Mouse (Mus musculus) gastrocnemius, adult 18-20 months (tissue): ENCODE measurements around the gene Usp2. TPM values are rescaled to one million over a fixed set of nuclear protein-coding genes. Genes with fewer than 3 reads are reported as not detected.

Source experiments
- DNase-seq: peaks from one replicate; pipeline ENCODE4 v3.0.0; 2021; ENCODE audit warnings: low spot score
- total RNA-seq, 2 experiments: library from RNA; stranded (reverse); gene quantifications; 2 replicates each; pipeline ENCODE4 v1.2.3; 2021

Gene Usp2
- total RNA-seq, 2 experiments from 2014 or later: 125 to 221 TPM

GRCm38 (mm10) chr9:44116182-44116581 is 49.4 kb downstream of the Usp2 start:
- no peak for DNase-seq

- DNase-seq: no peak
These were observed 52.2 kb downstream of the Usp2 start for GRCm38 (mm10) chr9:44119011-44119410.

GRCm38 (mm10) chr9:44119948-44120465 is 53.2 kb downstream of the Usp2 start:
- DNase-seq: no peak

GRCm38 (mm10) chr9:44124317-44124716 is 57.5 kb downstream of the Usp2 start:
- DNase-seq: no peak

- no peak for DNase-seq
These were observed 58.2 kb downstream of the Usp2 start for GRCm38 (mm10) chr9:44125026-44125425.

- peak; percentile 86 for DNase-seq
These were observed 59.0 kb downstream of the Usp2 start for GRCm38 (mm10) chr9:44125546-44126428.

- DNase-seq: no peak
These were observed 59.9 kb downstream of the Usp2 start for GRCm38 (mm10) chr9:44126746-44127145.

- DNase-seq: no peak
These were observed 60.6 kb downstream of the Usp2 start for GRCm38 (mm10) chr9:44127351-44127801.

GRCm38 (mm10) chr9:44129633-44130032 is 62.8 kb downstream of the Usp2 start:
- no peak for DNase-seq

GRCm38 (mm10) chr9:44130034-44130433 is 63.2 kb downstream of the Usp2 start:
- DNase-seq: peak; percentile 63

GRCm38 (mm10) chr9:44130581-44131275 is 63.9 kb downstream of the Usp2 start:
- DNase-seq: no peak

- no peak for DNase-seq
These were observed 64.4 kb downstream of the Usp2 start for GRCm38 (mm10) chr9:44131276-44131590.

- DNase-seq: no peak
These were observed 65.4 kb downstream of the Usp2 start for GRCm38 (mm10) chr9:44132200-44132599.

GRCm38 (mm10) chr9:44133287-44133686 is 66.5 kb downstream of the Usp2 start:
- no peak for DNase-seq

- DNase-seq: peak; percentile 76
These were observed 67.5 kb downstream of the Usp2 start, which contains the start of gene Mcam for GRCm38 (mm10) chr9:44134101-44134850. Mcam (plus strand) TSS chr9:44134469.

- peak; percentile 20 for DNase-seq
These were observed 68.3 kb downstream of the Usp2 start for GRCm38 (mm10) chr9:44134851-44135730.

- DNase-seq: no peak
These were observed 69.0 kb downstream of the Usp2 start for GRCm38 (mm10) chr9:44135731-44136411.

GRCm38 (mm10) chr9:44137846-44138245 is 71.0 kb downstream of the Usp2 start:
- no peak for DNase-seq

GRCm38 (mm10) chr9:44141951-44142350 is 75.1 kb downstream of the Usp2 start:
- no peak for DNase-seq

- DNase-seq: no peak
These were observed 76.6 kb downstream of the Usp2 start for GRCm38 (mm10) chr9:44143421-44143820.
